Mouse (Mus musculus) heart, embryonic 12.5 days (tissue): ENCODE measurements around the gene Bub1b. TPM values are rescaled to one million over a fixed set of nuclear protein-coding genes. Genes with fewer than 3 reads are reported as not detected.
"Not testable (repeated sequence)": the region's sequence is repeated elsewhere in the genome, so short reads cannot be mapped to it uniquely, and the experiment has no call there.

Experiments used
- ATAC-seq: fragments of 200-750 bp; cut with Nextera tagmentation; 2 replicates; pipeline ENCODE4 v1.8.0; 2017; ENCODE audit warnings: moderate TSS enrichment, moderate library complexity; ENCODE audit not compliant: insufficient number of reproducible peaks, low FRiP score
- H3K27ac ChIP-seq: fragments of 300-500 bp; sonication (generic); 2 replicates; pipeline ENCODE4 v1.5.1; 2016; ENCODE audit warnings: mild to moderate bottlenecking, moderate library complexity; ENCODE audit not compliant: poor library complexity, severe bottlenecking
- H3K27me3 ChIP-seq: fragments of 300-500 bp; sonication (generic); replicated peaks from 2 replicates; pipeline ENCODE4 v1.6.1; 2016; ENCODE audit warnings: mild to moderate bottlenecking, moderate library complexity
- H3K36me3 ChIP-seq: fragments of 300-500 bp; sonication (generic); 2 replicates; pipeline ENCODE4 v1.6.1; 2016; ENCODE audit warnings: mild to moderate bottlenecking, moderate library complexity
- H3K4me1 ChIP-seq: fragments of 300-500 bp; sonication (generic); replicated peaks from 2 replicates; pipeline ENCODE4 v1.6.1; 2016; ENCODE audit warnings: mild to moderate bottlenecking
- H3K4me2 ChIP-seq: fragments of 300-500 bp; sonication (generic); 2 replicates; pipeline ENCODE4 v1.6.1; 2016; ENCODE audit warnings: mild to moderate bottlenecking, moderate library complexity
- H3K4me3 ChIP-seq: fragments of 300-500 bp; sonication (generic); 2 replicates; pipeline ENCODE4 v1.5.1; 2016; ENCODE audit warnings: mild to moderate bottlenecking
- H3K9ac ChIP-seq: fragments of 300-500 bp; sonication (generic); 2 replicates; pipeline ENCODE4 v1.6.1; 2016; ENCODE audit warnings: mild to moderate bottlenecking, moderate library complexity
- H3K9me3 ChIP-seq: fragments of 300-500 bp; sonication (generic); replicated peaks from 2 replicates; pipeline ENCODE4 v1.6.1; 2016; ENCODE audit warnings: mild to moderate bottlenecking, moderate library complexity
- WGBS: fragments of 180-500 bp; shearing (Covaris S2); methylation state at CpG from one replicate; pipeline ENCODE4 v1.1.7; 2016; 5-methylcytosine and 5-hydroxymethylcytosine counted together
- polyA plus RNA-seq: library from polyadenylated mRNA; unstranded; fragments of >200 nt; fragmentation: Nextera tagmentation; extraction: Ambion mirVana; gene quantifications from 2 replicates; pipeline ENCODE4 v1.2.1, GENCODE M21; 2016

Gene Bub1b
- 84.2 and 86.9 TPM in 2 replicates for polyA plus RNA-seq

- peak within 1 kb of the TSS; percentile 79 for H3K9ac ChIP-seq
- peak within 1 kb of the TSS; percentile 45 for H3K27ac ChIP-seq
- WGBS = 6% methylated on average over 41 of the region's 41 CpGs
- H3K4me3 ChIP-seq = peak within 1 kb of the TSS; percentile 69
- peaks cover 34% of the 10 kb centered on the region for H3K4me1 ChIP-seq
- H3K4me2 ChIP-seq = peak within 1 kb of the TSS; percentile 74
- ATAC-seq = peak; percentile 92
- no peaks in the 10 kb centered on the region for H3K27me3 ChIP-seq
- no peaks in the 10 kb centered on the region for H3K9me3 ChIP-seq
- peaks cover 18% of the 10 kb centered on the region for H3K36me3 ChIP-seq
These were observed at the start of gene Bub1b for GRCm38 (mm10) chr2:118597673-118598568. Gene Bub1b (plus strand): TSS chr2:118598211.

GRCm38 (mm10) chr2:118548421-118549221, 49.4 kb upstream of the Bub1b start:
- Histone ChIP-seq H3K36me3 (no peaks in the 10 kb centered on the region), H3K9me3 (peaks cover 3% of the 10 kb centered on the region; the same call in 1 of the 2 replicates), H3K4me1 (peaks cover 56% of the 10 kb centered on the region), H3K27ac (no peak overlapping the region), H3K4me2 (peak overlapping the region; percentile 87), H3K27me3 (no peaks in the 10 kb centered on the region), H3K4me3 (peak overlapping the region; percentile 80), H3K9ac (peak overlapping the region; percentile 76)
- under 1% methylated on average over 18 of the region's 18 CpGs for WGBS
- no peak for ATAC-seq

GRCm38 (mm10) chr2:118549507-118550473, 48.2 kb upstream of the Bub1b start, which contains the start of gene Bmf:
Gene Bmf (minus strand): TSS chr2:118549687.
- Histone ChIP-seq H3K4me1 (peaks cover 44% of the 10 kb centered on the region), H3K36me3 (no peaks in the 10 kb centered on the region), H3K27me3 (no peaks in the 10 kb centered on the region), H3K9me3 (peaks cover 3% of the 10 kb centered on the region; the same call in 1 of the 2 replicates), H3K9ac (peak within 1 kb of the TSS; percentile 76), H3K4me2 (peak within 1 kb of the TSS; percentile 87), H3K27ac (peak within 1 kb of the TSS; percentile 39; the same call in 1 of the 2 replicates), H3K4me3 (peak within 1 kb of the TSS; percentile 80)
- WGBS = 1% methylated on average over 45 of the region's 45 CpGs
- ATAC-seq = peak; percentile 89

- Histone ChIP-seq H3K9ac (no peak overlapping the region), H3K27ac (no peak overlapping the region), H3K4me2 (no peak overlapping the region), H3K4me1 (peaks cover 27% of the 10 kb centered on the region), H3K4me3 (no peak overlapping the region), H3K27me3 (no peaks in the 10 kb centered on the region), H3K9me3 (peaks cover 3% of the 10 kb centered on the region; the same call in 1 of the 2 replicates), H3K36me3 (no peaks in the 10 kb centered on the region)
- WGBS = 64% methylated on average over 2 of the region's 2 CpGs
- no peak for ATAC-seq
These were observed 46.4 kb upstream of the Bub1b start for GRCm38 (mm10) chr2:118551606-118552005.

GRCm38 (mm10) chr2:118554356-118554990, 43.5 kb upstream of the Bub1b start:
- peak; percentile 36 for ATAC-seq
- Histone ChIP-seq H3K9ac (peak overlapping the region; percentile 60; the same call in 1 of the 2 replicates), H3K4me2 (peak overlapping the region; percentile 63), H3K27ac (peak overlapping the region; percentile 63), H3K4me3 (peak overlapping the region; percentile 42)
- WGBS = 59% methylated on average over 15 of the region's 17 CpGs
- not testable (repeated sequence) for H3K27me3 ChIP-seq, H3K9me3 ChIP-seq, H3K4me1 ChIP-seq, H3K36me3 ChIP-seq

GRCm38 (mm10) chr2:118558426-118558825, 39.6 kb upstream of the Bub1b start:
- H3K36me3 ChIP-seq = no peaks in the 10 kb centered on the region
- WGBS = 89% methylated on average over 3 of the region's 3 CpGs
- H3K27me3 ChIP-seq = no peaks in the 10 kb centered on the region
- H3K4me1 ChIP-seq = no peaks in the 10 kb centered on the region
- H3K9me3 ChIP-seq = no peaks in the 10 kb centered on the region
- no peak overlapping the region for H3K4me2 ChIP-seq
- no peak overlapping the region for H3K4me3 ChIP-seq
- H3K27ac ChIP-seq = no peak overlapping the region
- ATAC-seq = no peak
- H3K9ac ChIP-seq = no peak overlapping the region

GRCm38 (mm10) chr2:118562015-118562414, 36.0 kb upstream of the Bub1b start:
- WGBS = 81% methylated on average over 4 of the region's 4 CpGs
- no peak overlapping the region for H3K4me2 ChIP-seq
- H3K27me3 ChIP-seq = no peaks in the 10 kb centered on the region
- ATAC-seq = no peak
- no peak overlapping the region for H3K27ac ChIP-seq
- H3K36me3 ChIP-seq = no peaks in the 10 kb centered on the region
- 0 out of 2 replicates have a peak, but pooled peaks cover 3% of the 10 kb centered on the region for H3K9me3 ChIP-seq
- H3K4me1 ChIP-seq = no peaks in the 10 kb centered on the region
- no peak overlapping the region for H3K4me3 ChIP-seq
- H3K9ac ChIP-seq = no peak overlapping the region

- H3K9ac ChIP-seq = no peak overlapping the region
- H3K4me1 ChIP-seq = no peaks in the 10 kb centered on the region
- 0 out of 2 replicates have a peak, but pooled peaks cover 3% of the 10 kb centered on the region for H3K9me3 ChIP-seq
- H3K27me3 ChIP-seq = no peaks in the 10 kb centered on the region
- H3K4me2 ChIP-seq = no peak overlapping the region
- H3K36me3 ChIP-seq = no peaks in the 10 kb centered on the region
- WGBS = 89% methylated on average over 3 of the region's 3 CpGs
- ATAC-seq = no peak
- H3K4me3 ChIP-seq = no peak overlapping the region
- no peak overlapping the region for H3K27ac ChIP-seq
These were observed 35.6 kb upstream of the Bub1b start for GRCm38 (mm10) chr2:118562431-118562830.

GRCm38 (mm10) chr2:118567179-118567578, 30.8 kb upstream of the Bub1b start:
- 86% methylated on average over 8 of the region's 8 CpGs for WGBS
- H3K9ac ChIP-seq = no peak overlapping the region
- no peaks in the 10 kb centered on the region for H3K4me1 ChIP-seq
- H3K27me3 ChIP-seq = no peaks in the 10 kb centered on the region
- no peaks in the 10 kb centered on the region for H3K36me3 ChIP-seq
- 0 out of 2 replicates have a peak, but pooled peaks cover 3% of the 10 kb centered on the region for H3K9me3 ChIP-seq
- no peak overlapping the region for H3K4me2 ChIP-seq
- no peak overlapping the region for H3K4me3 ChIP-seq
- no peak for ATAC-seq
- no peak overlapping the region for H3K27ac ChIP-seq

- 82% methylated on average over 2 of the region's 2 CpGs for WGBS
- no peak overlapping the region for H3K27ac ChIP-seq
- no peak for ATAC-seq
These were observed 27.1 kb upstream of the Bub1b start for GRCm38 (mm10) chr2:118570939-118571338.

More at GRCm38 (mm10) chr2:118570939-118571338, 27.1 kb upstream of the Bub1b start:
- no peaks in the 10 kb centered on the region for H3K36me3 ChIP-seq
- H3K9me3 ChIP-seq = no peaks in the 10 kb centered on the region
- H3K9ac ChIP-seq = no peak overlapping the region
- no peaks in the 10 kb centered on the region for H3K4me1 ChIP-seq
- no peak overlapping the region for H3K4me2 ChIP-seq
- no peak overlapping the region for H3K4me3 ChIP-seq
- H3K27me3 ChIP-seq = no peaks in the 10 kb centered on the region
